Mouse (Mus musculus) heart, postnatal 10 days (tissue): ENCODE measurements around the gene Zcchc14. TPM values are rescaled to one million over a fixed set of nuclear protein-coding genes. Genes with fewer than 3 reads are reported as not detected.
"Not testable (repeated sequence)": the region's sequence is repeated elsewhere in the genome, so short reads cannot be mapped to it uniquely, and the experiment has no call there.

Experiments
- DNase-seq, 2 experiments: peaks; one replicate each; pipeline ENCODE4 v3.0.0; 2021
- intact Hi-C: fragments of 180-260 bp; cut with DNase I; formaldehyde crosslinking; loops from one replicate; pipeline ENCODE4 v1.15.1; 2025
- total RNA-seq, 2 experiments: library from RNA; stranded (reverse); gene quantifications; 2 replicates each; pipeline ENCODE4 v1.2.3; 2021

The Zcchc14 gene
- total RNA-seq, 2 experiments from 2014 or later = 40.5 to 43.3 TPM

GRCm38 (mm10) chr8:121667936-121668500, 15.3 kb upstream of the Zcchc14 start:
- DNase-seq, intact Hi-C loops: not testable (repeated sequence)

- intact Hi-C loops = no loop called here
Observed at GRCm38 (mm10) chr8:121665329-121665728, 12.6 kb upstream of the Zcchc14 start.

DNA sequence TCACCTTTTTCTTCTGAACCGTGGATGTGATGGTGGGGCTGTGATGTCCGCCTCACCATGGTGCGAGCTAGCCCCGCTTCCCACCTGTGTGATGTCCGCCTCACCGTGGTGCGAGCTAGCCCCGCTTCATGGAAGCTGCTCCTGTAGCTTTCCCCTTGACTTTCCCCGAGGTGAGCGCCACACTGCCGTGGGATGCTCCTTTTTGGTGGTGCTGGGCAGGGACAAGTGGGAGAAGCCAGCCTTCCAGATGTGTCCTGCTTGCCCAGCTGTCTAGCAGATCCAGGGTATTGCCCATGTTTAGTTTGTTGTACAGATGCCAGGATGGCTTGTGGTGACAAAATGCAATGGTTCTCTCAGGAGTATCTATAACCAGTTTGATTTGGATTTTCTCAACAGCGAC, 10.4 kb upstream of the Zcchc14 start:
- no peak for DNase-seq
- intact Hi-C loops = no loop called here

More at GRCm38 (mm10) chr8:121665329-121665728, 12.6 kb upstream of the Zcchc14 start:
- peak; percentile 83 to 85 for DNase-seq

- intact Hi-C loops = no loop called here
- DNase-seq = no peak
Observed at GRCm38 (mm10) chr8:121661631-121662357, 9.1 kb upstream of the Zcchc14 start.

DNA sequence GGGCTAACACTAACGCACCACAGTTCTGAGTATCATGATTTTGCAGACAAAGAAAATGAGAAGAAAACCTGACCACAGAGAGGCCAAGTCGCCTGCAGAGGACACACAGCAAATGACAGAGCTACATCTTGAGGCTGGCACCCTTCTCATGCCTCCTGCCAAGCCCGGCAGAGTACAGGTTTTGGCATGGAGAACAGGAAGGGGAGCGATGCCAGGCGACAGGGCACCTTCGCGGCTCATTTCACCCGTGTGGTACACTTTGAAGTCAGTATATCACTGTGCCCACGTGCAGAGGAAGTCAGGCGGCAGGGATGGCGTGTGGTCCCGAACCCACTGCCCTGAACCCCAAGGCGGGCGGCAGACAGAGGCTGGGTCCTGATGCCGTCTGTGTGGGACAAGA, 7.9 kb upstream of the Zcchc14 start:
- no peak for DNase-seq
- intact Hi-C loops = no loop called here

DNA sequence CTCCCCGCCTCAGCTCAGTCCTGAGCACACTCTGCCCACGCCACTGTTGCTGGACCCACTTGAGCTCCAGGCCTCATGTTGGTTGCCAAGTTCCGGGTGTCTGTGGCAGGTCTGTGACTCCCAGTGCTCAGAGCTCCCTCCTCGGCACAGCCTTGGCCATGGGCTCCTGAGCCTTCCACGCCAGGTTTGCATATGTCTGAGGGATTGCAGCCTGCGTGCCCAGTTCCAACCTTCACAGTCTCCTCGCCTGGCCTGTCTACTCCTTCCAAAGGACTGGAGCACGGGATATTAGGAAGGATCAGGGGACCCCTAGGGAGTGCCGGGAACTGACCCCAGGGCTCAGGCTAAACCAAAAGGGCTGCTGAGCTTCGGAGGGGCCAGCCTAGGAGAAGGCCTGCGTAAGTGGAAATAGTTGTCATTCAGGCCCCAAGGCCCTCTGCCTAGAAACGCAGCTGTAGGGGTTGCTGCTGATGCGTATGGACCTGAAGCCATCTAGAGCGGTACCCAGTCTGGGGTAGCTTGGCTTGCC, 2.3 kb upstream of the Zcchc14 start:
- intact Hi-C loops = loop anchor here (10.0 kb wide), 1 partner anchor 50 kb away; no protein-coding TSS in a partner anchor
- no peak for DNase-seq

DNA sequence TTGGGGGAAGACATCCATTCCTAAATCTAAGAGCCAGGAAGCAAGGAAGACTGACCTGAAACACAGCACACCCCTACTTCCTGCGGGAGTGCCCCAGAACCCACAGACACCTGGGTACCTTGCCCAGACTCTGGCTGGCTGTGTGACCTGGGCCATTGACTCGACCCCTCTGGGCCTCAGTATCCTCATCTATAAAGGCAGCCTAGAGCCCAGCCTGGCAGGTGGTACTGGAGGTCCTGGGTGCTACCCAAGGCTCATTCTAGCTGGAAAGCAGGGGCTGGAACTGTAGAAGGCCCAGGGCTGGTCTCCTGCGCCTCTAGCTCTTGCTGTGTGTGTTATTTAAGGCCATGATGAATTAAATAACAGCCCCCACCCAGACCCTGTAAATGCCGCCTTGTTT, 1.4 kb upstream of the Zcchc14 start:
- intact Hi-C loops = loop anchor here (10.0 kb wide), 1 partner anchor 49 kb away; no protein-coding TSS in a partner anchor
- no peak for DNase-seq

GRCm38 (mm10) chr8:121653340-121654019, 779 bp upstream of the Zcchc14 start:
- intact Hi-C loops = loop anchor here (10.0 kb wide), 1 partner anchor 49 kb away; no protein-coding TSS in a partner anchor
- no peak for DNase-seq

DNA sequence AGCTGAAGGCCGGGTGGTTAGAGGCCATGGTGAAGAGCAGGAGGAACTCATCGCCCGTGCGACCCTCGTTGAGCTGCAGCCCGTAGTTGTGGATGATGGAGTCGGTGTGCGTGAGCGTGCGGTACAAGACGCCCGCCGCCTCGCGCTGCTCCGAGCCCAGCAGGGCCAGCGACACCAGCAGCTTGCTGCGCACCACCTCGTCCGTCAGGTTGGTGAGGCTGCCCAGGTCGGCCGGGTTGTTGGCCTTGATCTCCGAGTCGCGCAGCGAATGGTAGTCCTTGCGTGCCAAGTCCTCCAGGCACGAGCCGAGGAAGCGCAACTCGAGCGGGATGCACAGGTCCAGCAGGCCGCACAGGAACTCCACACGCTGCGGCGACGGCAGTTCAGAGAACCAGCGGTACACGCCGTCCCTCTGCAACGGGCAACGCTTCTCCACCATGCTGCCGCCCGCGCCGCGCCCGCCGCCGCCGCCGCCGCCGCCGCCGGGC, 783 bp downstream of the Zcchc14 start:
- peak; percentile 68 to 71 for DNase-seq
- intact Hi-C loops = loop anchor here (2.0 to 10.0 kb wide), 2 partner anchors 27 to 47 kb away; no protein-coding TSS in a partner anchor

DNA sequence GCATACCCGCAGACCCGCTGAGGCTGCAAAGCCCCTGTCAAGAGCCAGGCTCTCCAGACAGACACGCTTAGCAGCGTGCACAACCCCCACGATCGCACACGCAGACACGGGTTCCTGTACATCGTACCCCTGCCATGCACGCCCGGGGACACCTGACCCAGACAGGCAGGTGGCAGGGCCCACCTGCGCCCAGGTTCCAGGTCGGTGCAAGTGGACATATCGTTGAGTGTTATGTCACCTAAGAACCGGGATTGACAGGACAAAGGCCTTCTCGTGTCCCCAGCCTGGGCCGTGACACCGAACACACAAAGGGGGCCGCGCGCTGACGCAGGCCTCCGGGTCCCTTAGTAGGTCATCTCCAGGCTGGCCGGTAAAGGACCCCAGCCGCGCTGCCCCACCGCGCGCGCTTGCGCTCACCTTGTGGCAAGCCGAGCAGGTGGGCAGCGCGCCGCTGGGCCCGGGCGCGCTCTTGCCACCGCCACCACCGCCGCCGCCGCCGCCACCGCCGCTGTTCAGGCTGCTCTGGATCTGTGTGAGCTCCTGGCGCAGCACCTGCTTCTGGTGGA, 1.3 kb downstream of the Zcchc14 start:
- no peak for DNase-seq
- intact Hi-C loops = loop anchor here (2.0 to 10.0 kb wide), 2 partner anchors 27 to 47 kb away; no protein-coding TSS in a partner anchor

DNA sequence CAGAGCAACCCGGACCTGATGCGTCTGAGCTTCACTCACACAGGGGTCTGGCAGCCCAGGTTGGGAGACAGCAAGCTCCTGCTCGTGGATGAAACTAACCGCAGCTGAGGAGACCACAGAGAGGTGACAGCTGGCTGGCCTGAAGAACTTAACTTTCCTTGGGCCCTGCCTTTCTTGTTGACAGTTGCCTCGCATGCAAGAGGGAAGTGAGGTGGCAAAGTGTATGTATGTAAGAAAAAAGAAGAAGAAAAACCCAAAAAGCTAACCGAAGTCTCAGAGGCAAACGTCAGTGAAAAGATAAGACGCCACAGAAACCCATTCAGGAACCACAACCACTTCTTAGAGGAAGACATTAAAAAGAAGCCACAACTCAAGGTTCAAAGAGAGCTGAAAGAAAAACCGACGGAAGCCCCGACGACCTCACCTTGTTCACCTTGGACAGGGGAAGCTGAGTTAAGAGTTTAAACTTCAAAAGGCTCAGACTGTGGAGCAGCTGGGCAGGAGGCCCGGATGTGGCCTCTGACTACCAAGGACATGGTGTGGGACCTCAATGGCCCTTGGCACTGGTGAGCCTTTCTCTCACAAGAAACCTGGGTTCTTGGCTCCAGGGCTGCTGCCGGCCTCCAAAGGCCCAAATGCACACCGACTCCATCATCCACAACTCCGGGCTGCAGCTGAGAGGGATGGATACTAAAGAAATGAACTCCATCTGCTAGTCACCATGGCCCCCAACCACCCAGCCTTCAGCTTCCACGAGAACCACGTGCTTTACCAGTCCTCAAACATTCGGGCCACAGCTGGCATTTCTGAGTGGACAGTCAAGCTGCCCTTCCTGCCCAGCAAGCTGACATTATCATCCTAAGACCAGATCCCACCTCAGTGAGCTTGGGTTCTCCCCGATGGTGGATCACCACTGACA, 2.1 kb downstream of the Zcchc14 start:
- intact Hi-C loops = loop anchor here (2.0 to 10.0 kb wide), 2 partner anchors 26 to 46 kb away; no protein-coding TSS in a partner anchor
- no peak for DNase-seq

GRCm38 (mm10) chr8:121649904-121650303, 2.8 kb downstream of the Zcchc14 start:
- DNase-seq = no peak
- intact Hi-C loops = loop anchor here (2.0 to 10.0 kb wide), 2 partner anchors 25 to 45 kb away; no protein-coding TSS in a partner anchor

GRCm38 (mm10) chr8:121649423-121649822, 3.3 kb downstream of the Zcchc14 start:
- no peak for DNase-seq
- intact Hi-C loops = no loop called here

DNA sequence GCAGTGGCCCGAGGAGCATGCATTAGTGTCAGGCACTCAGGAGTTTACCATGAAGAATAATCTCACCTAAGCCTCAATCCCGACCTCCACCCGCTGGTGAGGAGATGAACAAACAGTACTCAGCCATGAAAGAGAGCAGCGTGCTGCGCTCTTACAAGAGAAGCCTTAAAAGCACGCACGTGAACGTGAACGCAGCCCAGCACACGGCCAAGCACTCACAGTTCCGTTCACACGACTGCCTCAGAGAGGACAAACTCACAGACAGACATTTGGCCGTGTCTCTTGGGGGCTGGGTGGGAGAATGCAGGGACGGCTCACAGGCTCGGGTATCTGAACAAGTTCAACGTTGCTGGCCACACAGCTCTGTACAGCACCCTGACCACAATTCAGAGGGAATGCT, 4.2 kb downstream of the Zcchc14 start:
- intact Hi-C loops = no loop called here
- DNase-seq = no peak

GRCm38 (mm10) chr8:121647511-121648215, 5.0 kb downstream of the Zcchc14 start:
- DNase-seq = no peak
- intact Hi-C loops = no loop called here

- intact Hi-C loops = no loop called here
- DNase-seq = no peak
Observed at GRCm38 (mm10) chr8:121643384-121643783, 9.3 kb downstream of the Zcchc14 start.

- no peak for DNase-seq
- intact Hi-C loops = no loop called here
Observed at GRCm38 (mm10) chr8:121642804-121643203, 9.9 kb downstream of the Zcchc14 start.

DNA sequence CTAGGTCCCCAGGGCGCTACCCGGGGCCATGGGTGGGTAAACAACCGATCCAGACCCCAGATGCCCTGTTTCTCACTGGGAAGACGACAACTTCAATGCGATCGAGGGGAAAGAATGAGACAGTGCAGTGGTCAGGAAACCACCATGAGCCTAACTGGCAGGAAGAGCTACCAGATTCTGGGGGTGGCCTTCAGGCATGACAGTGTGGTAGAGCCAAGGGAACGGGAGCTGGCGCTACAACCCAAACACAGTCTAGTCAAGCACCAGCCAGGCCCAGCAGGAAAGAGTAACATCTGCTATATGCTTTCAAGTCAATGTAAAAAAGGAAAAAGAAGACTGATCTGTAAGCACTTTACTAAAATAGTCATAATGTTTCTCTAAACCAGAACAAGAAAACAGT, 16.5 kb downstream of the Zcchc14 start:
- intact Hi-C loops = no loop called here

DNA sequence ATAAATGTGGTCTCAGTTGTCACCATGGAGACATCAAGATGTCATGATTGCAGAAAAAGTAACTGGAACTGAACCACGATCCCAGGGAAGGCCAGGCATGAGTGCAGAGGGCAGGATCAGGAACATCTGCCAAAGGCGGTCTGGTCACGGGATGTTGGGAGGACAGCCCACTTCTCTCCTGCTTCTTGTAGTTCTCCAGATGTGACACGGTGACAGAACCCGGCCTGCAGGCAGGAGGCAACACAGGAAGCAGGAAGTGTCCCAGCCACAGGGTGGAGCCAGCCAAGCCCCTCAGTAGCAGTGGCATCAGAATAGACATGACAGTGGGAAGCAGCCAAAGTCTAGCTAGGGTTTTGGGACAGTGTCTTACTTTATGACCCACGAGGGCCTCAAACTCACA, 17.2 kb downstream of the Zcchc14 start:
- DNase-seq = peak; percentile 61 to 67
- intact Hi-C loops = no loop called here

More for the DNA sequence above, 16.5 kb downstream of the Zcchc14 start:
- no peak for DNase-seq
